Mouse (Mus musculus): Measurements from ENCODE around the gene Lyve1. TPM values are rescaled to one million over a fixed set of nuclear protein-coding genes. Genes with fewer than 3 reads are reported as not detected.
A peak's percentile ranks its signal among the peaks of the same experiment; 100 is the strongest.

Gene Lyve1
- total RNA-seq, 2 experiments from 2014 or later = 28.5 to 32.2 TPM

- no peak for DNase-seq (ENCODE audit: low spot score in 2 of 2)
These were observed 8.5 kb downstream of the Lyve1 start for GRCm38 (mm10) chr7:110854519-110854918.

DNA sequence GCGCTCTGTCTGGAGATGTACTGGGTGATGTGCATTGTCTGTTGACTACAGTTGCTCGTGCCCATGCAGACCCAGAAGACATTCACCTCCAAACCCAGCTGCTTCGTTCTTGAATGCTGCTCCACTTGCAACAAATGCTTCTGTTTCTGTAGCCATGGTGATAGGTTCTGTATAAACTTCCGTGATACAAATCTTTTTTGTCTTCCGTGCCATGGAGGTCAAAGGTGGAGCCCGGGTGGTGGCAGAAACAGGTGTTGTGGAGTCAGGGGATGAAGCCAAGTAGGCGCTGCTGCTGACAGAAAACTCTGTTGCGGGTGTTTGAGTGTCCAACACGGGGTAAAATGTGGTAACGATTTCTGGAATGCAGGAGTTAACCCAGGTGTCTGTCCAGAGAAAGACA lies 9.4 kb downstream of the Lyve1 start:
- no peak for DNase-seq (ENCODE audit: low spot score in 2 of 2)

- DNase-seq (ENCODE audit: low spot score in 2 of 2) = no peak
These were observed 11.4 kb downstream of the Lyve1 start for GRCm38 (mm10) chr7:110851541-110852203.

DNA sequence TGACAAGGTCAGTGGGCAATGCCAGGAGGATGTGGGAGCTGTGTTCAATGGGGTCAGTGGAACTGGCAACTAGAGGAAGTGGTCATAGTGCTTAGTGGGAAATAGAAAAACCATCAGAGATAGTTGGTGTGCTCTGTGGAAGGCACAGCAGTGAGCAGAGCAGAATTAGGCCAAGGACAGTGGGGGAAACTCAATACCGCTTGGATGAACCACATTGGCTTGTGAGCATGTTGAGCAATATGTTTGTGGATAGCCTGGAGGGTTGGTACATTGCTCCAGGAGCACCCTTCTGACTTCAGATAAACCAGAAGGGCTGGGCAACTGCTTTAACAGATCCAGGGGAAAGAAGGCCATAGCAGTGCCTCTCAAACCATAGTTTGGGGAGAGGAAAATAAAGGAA lies 14.7 kb downstream of the Lyve1 start:
- no peak for DNase-seq (ENCODE audit: low spot score in 2 of 2)

DNA sequence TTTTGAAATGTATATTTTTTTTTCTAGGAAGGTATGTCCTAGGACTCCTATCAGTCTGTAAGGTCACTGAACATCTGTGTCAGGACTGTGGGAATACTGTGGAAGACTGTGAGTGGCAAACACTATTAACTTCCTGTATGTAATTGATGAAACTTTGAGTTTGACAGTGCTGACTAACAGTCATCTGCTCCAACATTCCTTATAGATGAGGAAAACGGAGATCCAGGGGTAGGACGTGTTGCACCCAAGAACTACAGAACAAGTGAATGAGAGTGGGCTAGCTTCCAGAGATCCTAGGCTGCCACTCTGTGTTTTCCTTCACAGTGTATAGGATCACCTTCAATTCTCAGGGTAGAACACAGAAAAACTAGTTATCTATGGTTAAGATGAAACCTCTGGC lies 15.7 kb downstream of the Lyve1 start:
- DNase-seq (ENCODE audit: low spot score in 2 of 2) = no peak

DNA sequence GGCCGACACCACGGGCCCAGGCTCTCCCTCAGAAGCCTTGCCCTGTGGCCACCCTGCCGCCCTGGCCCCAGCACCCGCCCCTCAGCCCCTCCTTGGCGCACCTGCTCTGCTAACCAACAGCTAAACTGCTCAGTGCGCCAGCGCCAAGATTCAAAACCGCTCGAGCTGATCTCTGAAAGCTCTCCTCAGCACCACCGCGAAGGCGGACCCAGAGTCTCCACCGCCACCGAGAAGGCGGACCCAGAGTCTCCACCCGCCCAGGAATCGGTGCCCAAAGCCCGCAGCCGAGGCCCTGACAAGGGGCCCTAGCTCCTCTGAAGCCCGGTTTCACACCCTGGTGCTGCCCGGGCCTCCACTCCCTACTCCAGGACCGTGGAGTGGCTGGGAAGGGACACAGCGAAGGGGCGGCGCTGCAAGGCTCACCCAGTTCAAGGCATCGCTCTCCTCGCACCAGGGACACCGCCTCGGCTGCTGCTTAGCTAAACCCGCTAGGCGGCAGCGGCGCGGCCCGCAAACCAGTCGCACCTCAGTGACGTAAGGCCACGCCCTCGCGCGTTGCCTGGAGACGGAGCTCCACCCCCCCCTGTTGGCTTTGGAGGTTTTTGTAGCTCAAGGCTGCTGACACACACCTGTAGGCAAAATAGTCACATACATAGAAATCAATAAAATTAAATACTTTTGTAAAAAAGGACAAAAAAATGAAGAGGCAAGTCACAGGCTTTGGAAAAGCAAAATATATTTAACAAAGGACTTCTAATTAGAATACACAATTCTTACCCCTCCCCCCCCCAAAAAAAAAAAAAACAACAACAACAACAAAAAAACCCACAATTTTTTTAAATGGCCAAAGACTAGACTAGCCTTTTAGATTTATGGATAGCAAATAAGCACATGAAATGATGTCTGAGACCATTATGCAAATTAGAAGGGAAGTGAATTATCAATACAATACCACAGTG lies 18.8 kb downstream of the Lyve1 start, which contains the start of gene Rnf141:
Rnf141 (minus strand) TSS at position 542 of the 959 bp plus-strand sequence.
- peak; percentile 78 to 91 for DNase-seq (ENCODE audit: low spot score in 2 of 2)

DNA sequence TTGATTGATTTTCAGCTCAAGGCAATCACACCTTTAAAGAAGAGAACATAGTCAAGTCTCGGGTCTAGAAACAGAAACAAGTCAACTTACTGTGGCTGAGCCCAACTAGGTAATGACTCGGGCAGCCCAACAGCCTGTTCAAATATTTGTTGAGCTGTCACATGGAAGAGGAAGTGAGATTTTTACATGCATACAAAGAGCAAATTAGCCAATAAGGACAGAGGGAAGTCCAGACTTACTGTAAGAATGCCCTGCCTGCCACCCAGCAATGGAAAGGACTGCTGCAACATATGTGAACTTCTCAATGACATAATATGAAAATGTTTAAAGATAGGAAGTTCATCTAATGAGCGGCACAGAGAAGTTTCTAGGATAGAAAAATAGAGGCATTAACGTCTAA lies 22.7 kb downstream of the Lyve1 start:
- DNase-seq (ENCODE audit: low spot score in 2 of 2) = no peak

- no peak for DNase-seq (ENCODE audit: low spot score in 2 of 2)
These were observed 28.5 kb downstream of the Lyve1 start for GRCm38 (mm10) chr7:110834522-110834921.

- no peak for DNase-seq (ENCODE audit: low spot score in 2 of 2)
These were observed 29.0 kb downstream of the Lyve1 start for GRCm38 (mm10) chr7:110834018-110834417.

- no peak for DNase-seq (ENCODE audit: low spot score in 2 of 2)
These were observed 30.0 kb downstream of the Lyve1 start for GRCm38 (mm10) chr7:110833024-110833423.

GRCm38 (mm10) chr7:110823995-110824953 lies 38.8 kb downstream of the Lyve1 start:
- no peak for DNase-seq (ENCODE audit: low spot score in 2 of 2)

DNA sequence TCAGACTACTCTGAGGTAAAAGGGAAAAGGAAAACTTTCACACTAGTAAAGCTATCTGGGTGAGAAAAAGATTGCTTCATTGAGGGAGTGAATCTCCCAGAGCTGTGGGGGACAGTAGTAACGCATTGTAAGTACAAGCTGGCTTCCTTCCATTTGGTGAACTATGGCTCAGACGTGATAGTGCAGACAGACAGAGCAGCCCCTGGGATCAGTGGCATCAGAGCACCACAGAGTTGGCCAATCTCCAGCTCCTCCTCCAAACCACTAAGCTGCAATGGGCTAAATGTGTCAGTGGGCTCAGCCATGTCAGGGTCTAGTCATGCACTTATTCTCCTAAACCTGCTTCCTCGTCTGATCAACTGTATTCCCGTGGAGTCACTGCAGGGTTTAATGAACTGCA lies 39.4 kb downstream of the Lyve1 start:
- no peak for DNase-seq (ENCODE audit: low spot score in 2 of 2)

GRCm38 (mm10) chr7:110823076-110823475 lies 40.0 kb downstream of the Lyve1 start:
- DNase-seq (ENCODE audit: low spot score in 2 of 2) = no peak

- no peak for DNase-seq (ENCODE audit: low spot score in 2 of 2)
These were observed 41.0 kb downstream of the Lyve1 start for GRCm38 (mm10) chr7:110822055-110822454.

GRCm38 (mm10) chr7:110821653-110822052 lies 41.4 kb downstream of the Lyve1 start:
- DNase-seq (ENCODE audit: low spot score in 2 of 2) = peak in 1 of 2 experiments; percentile 53

- no peak for DNase-seq (ENCODE audit: low spot score in 2 of 2)
These were observed 42.0 kb downstream of the Lyve1 start for GRCm38 (mm10) chr7:110821068-110821467.

DNA sequence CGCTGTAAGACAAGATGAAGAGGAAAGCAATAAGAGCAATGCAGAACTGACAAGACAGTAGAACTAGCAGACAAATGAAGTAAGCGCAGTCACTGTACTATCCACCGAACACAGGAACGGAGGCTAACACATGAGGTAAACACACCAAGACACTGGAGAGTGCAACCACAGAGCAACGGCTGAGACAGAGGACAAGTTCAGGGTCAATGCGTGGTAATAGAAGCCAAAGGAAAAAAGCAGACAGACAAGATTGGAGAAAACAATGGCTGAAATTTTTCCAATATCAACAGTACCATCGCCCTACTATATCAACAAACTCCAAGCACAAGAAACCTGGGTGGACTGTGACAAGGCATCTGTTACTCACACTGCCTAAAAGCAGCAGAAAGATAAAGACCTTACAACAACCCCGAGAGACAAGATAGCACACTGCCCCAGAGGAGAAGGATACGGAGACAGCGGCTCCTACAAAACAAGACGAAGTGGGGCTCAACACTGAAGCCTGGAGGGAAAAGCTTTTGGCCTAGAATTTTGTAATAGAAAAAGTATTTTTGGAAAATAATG lies 44.2 kb downstream of the Lyve1 start:
- no peak for DNase-seq (ENCODE audit: low spot score in 2 of 2)

- DNase-seq (ENCODE audit: low spot score in 2 of 2) = no peak
These were observed 44.8 kb downstream of the Lyve1 start for GRCm38 (mm10) chr7:110818206-110818605.

GRCm38 (mm10) chr7:110816037-110816436 lies 47.0 kb downstream of the Lyve1 start:
- DNase-seq (ENCODE audit: low spot score in 2 of 2) = no peak

DNA sequence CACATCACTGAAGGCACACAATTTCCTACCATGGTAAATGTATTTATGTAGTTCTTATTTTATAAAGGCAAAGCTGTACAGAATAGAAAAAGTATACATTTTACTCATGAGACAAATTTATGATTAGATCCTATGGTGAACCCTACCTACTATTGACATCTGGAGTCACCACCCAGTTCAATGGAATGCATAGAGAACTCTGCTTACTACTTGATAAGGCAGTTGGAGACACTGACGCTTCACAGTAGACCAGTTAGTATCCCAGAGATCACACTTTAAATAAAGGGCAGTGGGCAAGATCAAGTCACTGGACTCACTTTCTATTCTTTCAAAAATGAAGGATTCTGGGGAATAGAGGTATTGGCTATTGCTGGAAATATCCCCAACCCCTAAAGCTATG lies 49.1 kb downstream of the Lyve1 start:
- no peak for DNase-seq (ENCODE audit: low spot score in 2 of 2)

- DNase-seq (ENCODE audit: low spot score in 2 of 2) = no peak
These were observed 51.5 kb downstream of the Lyve1 start for GRCm38 (mm10) chr7:110811529-110811928.
